18 mouse cellular contexts compared by ENCODE assay signal in genomic region chr2:103586423-103586822, GRCm38 (mm10).
"Had no signal": no experiment of that assay in that cellular context is flagged by ENCODE, and none has a peak within 500 bp of the region (broad histone marks: within the 10 kb centered on the region; RNA-seq: fewer than 3 reads in every experiment).

No protein-coding gene starts in this region.

- H3K4me1 ChIP-seq: midbrain, embryonic 15.5 days; stomach, embryonic 15.5 days had no signal

- H3K9me3 ChIP-seq: midbrain, embryonic 12.5 days; midbrain, embryonic 15.5 days; neural tube, embryonic 12.5 days; neural tube, embryonic 15.5 days; stomach, embryonic 15.5 days had no signal

- H3K27me3 ChIP-seq: midbrain, embryonic 12.5 days; midbrain, embryonic 15.5 days; neural tube, embryonic 12.5 days; neural tube, embryonic 15.5 days; stomach, embryonic 15.5 days had no signal

- H3K4me2 ChIP-seq: liver, embryonic 11.5 days; lung, embryonic 14.5 days; midbrain, embryonic 12.5 days; midbrain, embryonic 15.5 days; neural tube, embryonic 12.5 days; neural tube, embryonic 15.5 days; stomach, embryonic 15.5 days had no signal

- ATAC-seq: liver, postnatal 0 days; lung, postnatal 0 days; midbrain, embryonic 15.5 days had no signal

- H3K9ac ChIP-seq: liver, embryonic 14.5 days; liver, postnatal 0 days; lung, embryonic 14.5 days; midbrain, embryonic 12.5 days; midbrain, embryonic 15.5 days; neural tube, embryonic 12.5 days; neural tube, embryonic 15.5 days; stomach, embryonic 15.5 days had no signal

- H3K27ac ChIP-seq: liver, embryonic 14.5 days; macrophage; midbrain, embryonic 12.5 days; midbrain, embryonic 15.5 days; neural tube, embryonic 12.5 days; neural tube, embryonic 15.5 days; stomach, embryonic 15.5 days had no signal

- DNase-seq: kidney, adult 18-20 months; kidney, postnatal 10 days; kidney, postnatal 36 days; liver, postnatal 0 days; lung, embryonic 14.5 days; right cerebral cortex, adult 18-20 months; right cerebral cortex, postnatal 14 days; right cerebral cortex, postnatal 4 days; thymus, postnatal 25 days had no signal

- H3K36me3 ChIP-seq: midbrain, embryonic 12.5 days; midbrain, embryonic 15.5 days; neural tube, embryonic 12.5 days; neural tube, embryonic 15.5 days; stomach, embryonic 15.5 days had no signal

- H3K4me3 ChIP-seq: midbrain, embryonic 12.5 days; midbrain, embryonic 15.5 days; neural tube, embryonic 12.5 days; neural tube, embryonic 15.5 days; stomach, embryonic 15.5 days had no signal
